Mouse (Mus musculus) B cell, adult 67 days (primary cell): Measurements from ENCODE around the gene Slc7a10. TPM values are rescaled to one million over a fixed set of nuclear protein-coding genes. Genes with fewer than 3 reads are reported as not detected.

Experiments used
- total RNA-seq, 2 experiments: library from RNA; stranded (reverse); gene quantifications; 4 replicates each; pipeline ENCODE4 v1.2.4; 2023

Gene Slc7a10
- total RNA-seq = not detected

DNA sequence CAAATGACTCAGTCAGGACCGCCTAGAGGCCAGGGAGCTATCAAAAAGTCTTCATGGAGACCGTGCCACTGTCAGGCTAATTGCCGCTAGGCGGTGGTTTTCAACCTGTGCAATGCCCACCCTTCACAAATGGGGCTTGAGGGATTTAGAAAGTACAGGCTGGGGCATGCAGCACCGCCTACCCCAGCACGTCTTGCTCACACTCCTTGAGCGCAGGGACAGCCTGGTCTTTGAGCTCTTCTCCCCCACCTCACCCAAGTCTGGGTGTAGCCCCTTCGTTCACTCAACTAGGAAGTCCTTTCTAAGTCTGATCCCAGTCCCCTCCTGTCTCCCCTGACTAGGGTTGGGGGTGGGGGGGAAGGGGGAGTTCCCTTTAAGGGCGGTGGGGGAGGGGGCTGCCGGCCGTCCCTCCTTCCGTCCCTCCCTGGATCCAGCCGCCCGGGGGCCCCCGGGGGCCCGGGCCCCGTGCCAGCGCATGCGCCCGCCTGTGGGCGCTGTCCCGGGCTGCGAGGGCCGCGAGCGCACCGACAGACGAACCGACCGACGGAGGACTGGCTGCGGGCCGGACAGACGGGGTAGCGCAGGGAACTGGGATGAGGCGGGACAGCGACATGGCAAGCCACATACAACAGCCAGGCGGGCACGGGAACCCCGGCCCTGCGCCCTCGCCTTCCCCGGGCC lies at the start of gene Slc7a10:
Slc7a10 (plus strand) TSS at position 497 of the 681 bp plus-strand sequence.

DNA sequence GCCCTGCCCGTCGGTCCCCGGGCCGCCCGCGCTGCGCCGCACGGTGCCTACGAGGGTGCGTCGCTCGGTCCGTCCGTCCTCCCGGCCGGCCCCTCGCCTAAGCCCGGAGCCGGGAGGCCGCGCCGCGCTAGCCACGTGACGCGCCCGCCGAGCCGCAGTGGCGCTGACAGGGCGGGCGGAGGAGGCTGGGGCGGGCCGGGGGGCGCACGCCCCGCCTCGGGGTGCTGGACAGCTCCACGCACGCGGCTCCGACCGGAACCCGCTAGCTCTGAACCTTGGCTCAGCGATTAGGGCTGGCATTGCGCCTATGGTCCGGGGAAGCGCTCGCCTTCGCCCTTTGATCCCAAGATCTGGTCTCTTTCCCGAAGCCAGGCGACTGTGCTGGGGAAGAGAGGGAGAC lies 29.0 kb downstream of the Slc7a10 start, which contains the start of gene Lrp3:
Lrp3 (minus strand) TSS at position 274 of the 400 bp plus-strand sequence.

Other genes starting within 250 kb of the Slc7a10 start
- gene Cebpg, start 129.8 kb upstream of the Slc7a10 start, total RNA-seq = 10 to 100 TPM; 33.7 to 38.3 TPM
- under 1 TPM in 1 of 2 experiments, not detected in 1; 0.46 TPM for gene Cebpa, start 67.1 kb upstream of the Slc7a10 start, total RNA-seq
- gene Lrp3, start 29.1 kb downstream of the Slc7a10 start, total RNA-seq = not detected
- gene Gpatch1, start 132.1 kb downstream of the Slc7a10 start, total RNA-seq = 10 to 100 TPM; 16.5 to 18.6 TPM
- gene Rhpn2, start 147.8 kb downstream of the Slc7a10 start, total RNA-seq = under 1 TPM; 0.46 to 0.77 TPM
- gene Faap24, start 210.5 kb downstream of the Slc7a10 start, total RNA-seq = 10 to 100 TPM; 11.6 to 15.0 TPM
- gene Cep89, start 210.7 kb downstream of the Slc7a10 start, total RNA-seq = 10 to 100 TPM; 39.2 to 47.8 TPM